Mouse (Mus musculus): ENCODE measurements at regions not wholly inside any gene's neighbourhood (a gene's known extent, or its start where the extent isn't known, plus 50 kb on each side); places are given as distances from the start of the nearest gene placed in this dataset.
"Not testable (repeated sequence)": the region's sequence is repeated elsewhere in the genome, so short reads cannot be mapped to it uniquely, and the experiment has no call there.

DNA sequence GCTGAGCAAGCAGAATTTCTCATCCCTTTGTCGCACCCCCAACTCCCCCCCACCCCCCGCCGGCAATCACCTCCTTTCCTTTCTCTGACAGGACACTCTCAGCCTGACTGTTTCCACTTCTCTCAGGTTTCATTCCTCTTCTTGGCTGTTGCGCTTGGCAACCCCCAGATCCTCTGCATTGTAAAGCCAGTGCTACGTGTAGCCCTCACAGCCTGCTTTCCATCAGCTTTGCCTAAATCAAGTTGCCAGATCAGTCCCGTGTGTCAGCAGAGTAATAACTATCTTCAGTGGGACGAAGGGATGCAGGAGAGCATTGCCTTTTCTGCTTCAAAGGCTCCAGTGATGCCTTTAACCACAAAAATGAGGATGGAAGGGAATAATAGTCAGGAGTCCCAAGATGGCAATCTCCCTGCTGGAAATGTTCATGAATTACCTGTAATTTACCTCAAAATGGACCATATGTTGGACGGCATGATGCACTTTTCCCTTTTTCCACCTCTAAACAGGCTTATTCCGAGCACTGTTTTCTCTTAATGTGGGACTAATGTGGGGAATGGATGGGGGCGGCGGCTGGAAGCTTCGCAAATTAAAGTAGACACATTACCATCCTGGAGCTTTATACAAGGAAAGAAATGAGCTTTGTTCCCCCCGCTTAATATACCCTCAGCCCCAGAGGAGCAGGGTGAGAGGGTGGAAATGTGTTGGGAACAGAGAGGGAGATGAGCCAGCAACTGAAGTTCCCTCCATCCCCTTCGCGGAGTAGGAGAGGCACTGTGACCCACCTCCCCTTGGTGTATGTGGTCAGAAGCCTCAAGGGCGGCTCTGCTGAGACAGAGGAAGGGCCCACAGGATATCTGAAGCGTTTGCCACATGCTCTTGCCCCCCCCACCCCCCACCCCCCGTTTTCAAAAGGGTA is 168.3 kb upstream of the Npvf start:
- no peak for DNase-seq (ENCODE audit: low spot score)

DNA sequence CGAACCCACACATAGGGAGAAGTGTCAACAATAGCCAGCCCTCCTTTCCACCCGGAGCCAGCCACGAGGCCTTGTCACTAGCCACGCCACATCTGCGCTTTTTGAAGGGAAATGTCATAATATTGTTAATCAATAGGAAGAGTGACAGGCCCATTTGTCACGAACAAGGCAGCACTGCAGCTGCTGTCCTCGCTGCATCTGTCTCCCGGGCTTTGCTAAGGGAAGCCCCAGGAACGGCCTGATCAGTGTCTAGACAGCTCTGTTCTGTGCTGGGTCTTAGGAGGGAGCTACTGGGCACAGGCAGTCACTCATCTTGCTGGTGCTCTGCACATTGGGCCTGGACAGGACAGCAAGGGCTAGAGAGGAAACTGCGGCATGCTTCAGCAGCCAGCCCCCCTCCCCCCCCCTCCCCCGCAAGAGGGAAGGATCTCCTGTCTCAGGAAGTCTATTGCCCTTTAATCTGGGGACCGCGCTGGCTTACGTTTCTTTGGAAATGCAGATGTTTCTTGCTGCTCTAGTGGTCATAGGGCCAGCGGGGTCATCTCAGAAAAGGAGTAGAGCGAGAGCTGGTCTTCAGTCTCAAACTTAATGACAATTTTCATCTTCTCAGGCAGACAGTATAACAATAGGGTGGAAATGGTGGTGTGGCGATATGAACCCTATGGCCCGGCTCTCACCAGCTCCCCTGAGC is 169.1 kb upstream of the Npvf start:
- no peak for DNase-seq (ENCODE audit: low spot score)

DNA sequence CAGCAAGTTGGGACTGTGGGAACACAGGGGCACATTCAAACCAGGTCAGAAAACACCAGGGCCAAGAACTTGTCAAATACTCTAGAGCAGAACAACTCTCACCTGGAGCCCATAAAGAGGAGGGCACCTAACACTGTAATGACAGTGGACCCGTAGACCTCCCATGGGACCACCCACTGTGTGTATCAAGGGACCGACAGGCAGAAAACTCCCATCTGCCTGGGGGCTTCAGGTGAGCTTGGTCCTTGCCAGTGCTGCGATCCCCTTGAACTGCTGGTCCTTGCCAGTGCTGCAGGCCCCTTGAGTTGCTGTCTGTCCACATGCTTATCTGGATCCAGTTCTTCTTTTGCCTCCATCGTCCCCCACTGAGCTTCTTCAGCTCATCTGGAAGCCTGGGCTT is 170.2 kb upstream of the Npvf start:
- no peak for DNase-seq (ENCODE audit: low spot score)

DNA sequence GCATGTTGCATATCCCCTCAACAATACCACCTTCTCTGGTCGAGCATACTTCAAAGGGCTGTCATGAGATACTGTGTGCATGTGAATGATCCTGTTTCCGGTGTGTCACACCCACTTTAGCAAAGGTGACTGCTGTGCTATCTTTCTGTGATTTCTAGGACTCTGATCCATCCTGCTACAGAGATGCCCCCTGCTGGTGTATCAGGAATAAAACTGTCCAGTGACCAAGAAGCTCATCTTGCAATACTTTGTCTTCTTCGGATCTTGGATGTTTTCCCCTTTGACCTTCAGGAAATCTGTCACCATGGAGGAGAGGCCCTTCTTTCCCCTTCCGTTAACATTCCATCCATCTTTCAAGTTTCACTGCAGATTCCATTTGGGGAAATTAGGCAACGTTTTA is 177.5 kb upstream of the Npvf start:
- DNase-seq (ENCODE audit: low spot score): no peak

- no peak for DNase-seq (ENCODE audit: low spot score)
These were observed 181.9 kb upstream of the Npvf start for GRCm38 (mm10) chr6:50835997-50836625.

DNA sequence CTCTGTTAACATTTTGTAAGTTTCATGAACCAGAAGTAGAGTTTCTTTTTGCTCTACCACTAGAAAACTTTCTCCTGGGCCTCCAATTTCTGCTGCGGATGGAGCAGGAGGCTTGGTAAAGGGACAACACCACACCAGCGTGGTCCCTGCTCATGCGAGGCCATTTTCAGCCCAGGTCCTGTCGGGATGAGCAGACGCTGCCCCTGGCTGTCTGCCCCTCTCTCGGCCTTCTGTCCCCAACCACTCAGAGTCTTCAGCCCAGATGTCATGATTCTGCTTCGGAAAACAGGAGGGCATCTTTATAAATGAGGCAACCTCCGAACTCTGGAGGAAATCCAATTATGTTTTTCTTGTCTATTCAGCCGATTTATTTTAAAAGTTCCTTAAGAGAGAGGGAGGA is 186.6 kb upstream of the Npvf start:
- DNase-seq (ENCODE audit: low spot score): no peak

- DNase-seq (ENCODE audit: low spot score): not testable (repeated sequence)
These were observed 191.0 kb upstream of the Npvf start for GRCm38 (mm10) chr6:50845246-50845645.

DNA sequence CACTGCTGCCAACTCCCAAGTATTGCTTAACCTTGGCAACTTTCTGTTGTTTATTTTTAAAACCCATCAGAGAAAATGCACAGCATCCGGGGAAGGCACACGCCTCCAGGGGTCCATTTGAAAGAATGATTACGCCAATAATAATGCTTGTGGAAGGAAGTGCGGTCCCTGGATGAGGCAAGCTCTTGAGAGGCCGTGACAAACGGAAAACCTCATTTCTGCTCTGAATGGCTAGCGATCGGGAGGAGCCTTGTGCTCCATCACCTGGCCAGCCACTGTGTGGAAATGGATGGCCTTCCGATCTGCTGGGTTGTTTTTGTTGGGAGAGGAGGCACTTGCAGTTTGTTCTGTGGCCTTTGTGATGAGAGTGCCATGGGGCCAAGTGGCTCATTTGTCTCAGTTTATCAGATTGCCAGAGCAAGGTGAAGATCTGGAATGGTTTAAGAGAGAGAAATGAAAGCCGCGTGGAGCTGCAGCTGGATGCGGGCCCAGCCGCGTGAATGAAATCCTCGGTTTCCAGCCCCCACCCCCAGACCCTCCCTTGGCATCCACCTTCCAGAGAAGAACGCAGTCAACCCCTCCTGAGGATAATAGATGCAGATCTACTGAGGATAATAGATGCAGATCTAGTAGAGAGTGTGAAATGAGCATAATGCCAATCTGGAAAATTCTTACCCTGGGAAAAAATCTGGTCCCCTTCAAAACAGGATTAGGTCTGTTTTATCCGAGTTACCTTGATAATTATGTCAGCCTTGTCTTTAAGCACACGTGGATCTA is 192.7 kb upstream of the Npvf start:
- no peak for DNase-seq (ENCODE audit: low spot score)

- no peak for DNase-seq (ENCODE audit: low spot score)
These were observed 193.3 kb upstream of the Npvf start for GRCm38 (mm10) chr6:50847548-50847947.

- no peak for DNase-seq (ENCODE audit: low spot score)
These were observed 204.9 kb upstream of the Npvf start for GRCm38 (mm10) chr6:50859162-50859561.

GRCm38 (mm10) chr6:50877991-50878390 is 223.8 kb upstream of the Npvf start:
- DNase-seq (ENCODE audit: low spot score): no peak

- no peak for DNase-seq (ENCODE audit: low spot score)
These were observed 228.1 kb upstream of the Npvf start for GRCm38 (mm10) chr6:50882298-50882697.

- DNase-seq (ENCODE audit: low spot score): no peak
These were observed 228.5 kb upstream of the Npvf start for GRCm38 (mm10) chr6:50882759-50883158.

DNA sequence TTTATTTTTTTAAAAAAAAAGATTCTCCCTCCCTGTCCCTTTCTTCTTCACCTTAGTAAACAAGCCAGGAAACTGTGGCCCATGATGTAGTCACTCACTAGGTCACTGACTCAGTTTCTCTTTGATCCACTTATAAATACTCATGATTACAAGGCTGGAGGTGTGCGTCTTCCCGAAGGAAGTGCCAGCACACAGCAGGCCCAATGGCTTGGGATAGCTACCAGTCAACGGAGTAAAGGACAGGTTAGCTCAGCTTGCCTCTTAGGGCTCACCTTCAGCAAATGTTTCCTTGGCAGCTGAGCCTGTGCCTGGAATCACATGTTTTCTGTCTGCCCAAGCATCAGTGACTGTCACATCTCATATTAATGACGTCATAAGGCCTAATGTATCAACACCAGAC is 230.8 kb upstream of the Npvf start:
- DNase-seq (ENCODE audit: low spot score): no peak

GRCm38 (mm10) chr6:50885771-50886360 is 231.6 kb upstream of the Npvf start:
- DNase-seq (ENCODE audit: low spot score): no peak

GRCm38 (mm10) chr6:50890370-50891204 is 236.3 kb upstream of the Npvf start:
- DNase-seq (ENCODE audit: low spot score): no peak

GRCm38 (mm10) chr6:50891205-50891526 is 236.9 kb upstream of the Npvf start:
- no peak for DNase-seq (ENCODE audit: low spot score)

DNA sequence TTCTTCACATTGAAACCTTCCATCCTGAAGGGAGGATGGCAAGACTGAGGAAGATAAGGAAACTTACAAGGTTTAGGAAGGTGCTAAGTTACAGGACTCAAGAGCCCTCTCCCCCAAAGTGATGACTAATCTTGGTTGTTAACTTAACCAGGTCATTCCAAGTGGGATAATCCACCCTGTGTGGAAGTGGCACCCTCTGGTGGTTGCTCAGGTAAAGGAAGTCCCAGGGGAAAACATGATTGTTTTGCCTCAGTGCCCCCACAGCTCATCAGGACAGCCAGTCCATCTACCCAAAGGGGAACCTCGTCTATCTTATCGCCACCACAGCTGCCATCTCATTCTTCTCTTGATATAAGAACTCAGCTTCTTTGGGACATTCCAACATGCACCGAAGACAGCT is 244.6 kb upstream of the Npvf start:
- no peak for DNase-seq (ENCODE audit: low spot score)

- no peak for DNase-seq (ENCODE audit: low spot score)
These were observed 261.2 kb upstream of the Npvf start for GRCm38 (mm10) chr6:50915166-50916030.

- DNase-seq (ENCODE audit: low spot score): no peak
These were observed 264.0 kb upstream of the Npvf start for GRCm38 (mm10) chr6:50918248-50918647.

Measured in testis, postnatal 14 days (tissue).